Mouse (Mus musculus) ovary, adult 10 weeks (tissue): ENCODE data around the gene Slc10a2. TPM values are rescaled to one million over a fixed set of nuclear protein-coding genes. Genes with fewer than 3 reads are reported as not detected.

ENCODE experiments used
- polyA plus RNA-seq: library from polyadenylated mRNA; stranded (reverse); fragments of 350-450 nt; fragmentation: Illumina TruSeq; extraction: RNeasy Lipid Tissue Mini Kit (QIAGEN cat#74804); gene quantifications from one replicate; pipeline ENCODE4 v1.2.3, GENCODE M21; 2014

Gene Slc10a2
- polyA plus RNA-seq: not detected

DNA sequence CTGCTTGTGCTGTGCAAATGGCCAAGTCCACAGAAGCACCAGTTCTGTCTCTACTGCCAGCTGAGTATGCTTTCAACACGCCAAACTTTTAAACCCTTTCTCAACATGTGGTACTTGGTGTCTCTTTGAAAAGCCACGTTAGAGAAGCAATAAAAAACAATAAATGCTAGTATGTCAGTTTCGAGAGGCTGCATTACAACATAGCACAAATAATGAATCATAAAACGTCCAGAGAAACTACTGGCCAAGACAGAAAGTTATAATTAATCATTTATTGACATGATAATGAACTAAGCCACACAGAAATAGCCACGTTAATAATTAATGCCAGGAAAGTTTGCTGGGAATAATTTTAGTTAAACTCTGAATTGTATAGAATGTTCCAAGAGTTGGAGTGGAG, at the start of gene Slc10a2:
Gene Slc10a2, minus strand, starts transcription at position 166 of the 400 bp plus-strand sequence.

